Mouse (Mus musculus): ENCODE data around the gene Wdr89. TPM values are rescaled to one million over a fixed set of nuclear protein-coding genes. Genes with fewer than 3 reads are reported as not detected.

Wdr89 gene
- polyA plus RNA-seq, 1 experiment, result 1.2 TPM

GRCm38 (mm10) chr12:75583776-75584175 is 85.6 kb downstream of the Wdr89 start:
- Histone ChIP-seq H3K4me1 (ENCODE audit: control insufficient read depth) (peaks cover 10% of the 10 kb centered on the region), H3K9me3 (ENCODE audit: control insufficient read depth, low read length) (no peaks in the 10 kb centered on the region), H3K4me3 (replicated peaks) (no peak overlapping the region), H3K27me3 (ENCODE audit: control insufficient read depth) (no peaks in the 10 kb centered on the region), H3K36me3 (ENCODE audit: control insufficient read depth) (peaks cover 60% of the 10 kb centered on the region)
- TF ChIP-seq GATA1 (IDR thresholded peaks at IDR 0.05; ENCODE audit: low read length) (no peak), TAL1 (IDR thresholded peaks at IDR 0.05; ENCODE audit: low read length) (no peak)

Other genes with a start within 250 kb of the Wdr89 start
- 4.2 and 4.3 TPM in 2 replicates for gene Ppp2r5e, start 73.3 kb downstream of the Wdr89 start, polyA plus RNA-seq (2012)
- 0.42 and 0.55 TPM in 2 replicates for gene Sgpp1, start 66.2 kb upstream of the Wdr89 start, polyA plus RNA-seq (2012)
- gene Syne2, start 148.6 kb upstream of the Wdr89 start, polyA plus RNA-seq (2012), result not detected in 2 replicates